Mouse (Mus musculus): ENCODE measurements around the gene Klhl25.
"Not testable (repeated sequence)": the region's sequence is repeated elsewhere in the genome, so short reads cannot be mapped to it uniquely, and the experiment has no call there.

The Klhl25 gene

DNA sequence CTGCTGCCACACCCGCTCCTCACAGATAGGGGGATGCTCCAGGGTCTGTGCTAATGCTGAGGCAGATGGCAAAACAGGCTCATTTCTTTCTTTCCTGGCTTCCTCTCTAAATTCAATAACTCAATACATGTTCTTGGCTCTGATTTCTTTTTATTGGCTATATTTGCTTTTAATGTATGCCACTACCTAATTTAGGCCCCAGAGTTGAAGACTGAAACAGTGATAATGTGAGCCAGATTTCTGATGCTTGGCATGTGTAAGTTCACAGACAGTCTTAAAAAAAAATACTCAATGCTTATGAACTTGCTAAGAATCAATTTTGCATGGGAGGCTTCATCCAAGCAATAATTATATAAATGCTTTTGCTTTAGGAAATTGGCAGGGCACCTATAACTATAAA is 2.2 kb upstream of the Klhl25 start:
- DNase-seq (ENCODE audit: low spot score): no peak

DNA sequence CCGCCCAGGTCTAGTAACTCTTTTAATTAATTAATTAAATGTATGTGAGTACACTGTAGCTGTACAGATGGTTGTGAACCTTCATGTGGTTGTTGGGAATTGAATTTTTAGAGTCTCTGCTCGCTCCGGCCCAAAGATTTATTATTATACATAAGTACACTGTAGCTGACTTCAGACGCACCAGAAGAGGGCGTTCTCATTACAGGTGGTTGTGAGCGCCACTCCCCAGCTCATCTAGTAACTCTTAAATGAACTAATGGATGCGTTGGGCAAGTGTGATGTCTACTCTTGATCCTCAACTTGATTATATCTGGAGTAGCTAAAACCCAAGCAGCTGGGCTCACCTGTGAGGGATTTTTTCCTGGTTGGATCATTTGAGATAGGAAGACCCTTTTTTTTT is 1.2 kb upstream of the Klhl25 start:
- DNase-seq (ENCODE audit: low spot score): no peak

DNA sequence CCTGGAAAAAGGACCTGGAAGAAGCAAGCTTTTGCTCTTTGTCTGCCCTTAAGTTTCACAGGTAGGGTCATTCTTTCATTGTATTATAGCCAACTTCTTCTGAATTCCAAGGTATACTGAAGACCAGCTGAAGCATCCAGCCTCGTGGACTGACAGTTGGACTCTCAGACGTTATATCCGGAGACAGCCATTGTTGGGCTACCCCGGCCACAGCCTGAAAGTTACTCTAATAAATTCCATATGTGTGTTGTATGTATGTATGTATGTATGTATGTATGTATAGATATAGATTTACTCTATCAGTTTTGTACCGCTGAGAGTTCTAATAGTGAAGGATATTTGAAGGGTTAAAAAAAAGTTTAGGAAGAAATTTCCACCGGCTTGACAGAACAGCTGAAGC is 621 bp upstream of the Klhl25 start:
- no peak for DNase-seq (ENCODE audit: low spot score)

DNA sequence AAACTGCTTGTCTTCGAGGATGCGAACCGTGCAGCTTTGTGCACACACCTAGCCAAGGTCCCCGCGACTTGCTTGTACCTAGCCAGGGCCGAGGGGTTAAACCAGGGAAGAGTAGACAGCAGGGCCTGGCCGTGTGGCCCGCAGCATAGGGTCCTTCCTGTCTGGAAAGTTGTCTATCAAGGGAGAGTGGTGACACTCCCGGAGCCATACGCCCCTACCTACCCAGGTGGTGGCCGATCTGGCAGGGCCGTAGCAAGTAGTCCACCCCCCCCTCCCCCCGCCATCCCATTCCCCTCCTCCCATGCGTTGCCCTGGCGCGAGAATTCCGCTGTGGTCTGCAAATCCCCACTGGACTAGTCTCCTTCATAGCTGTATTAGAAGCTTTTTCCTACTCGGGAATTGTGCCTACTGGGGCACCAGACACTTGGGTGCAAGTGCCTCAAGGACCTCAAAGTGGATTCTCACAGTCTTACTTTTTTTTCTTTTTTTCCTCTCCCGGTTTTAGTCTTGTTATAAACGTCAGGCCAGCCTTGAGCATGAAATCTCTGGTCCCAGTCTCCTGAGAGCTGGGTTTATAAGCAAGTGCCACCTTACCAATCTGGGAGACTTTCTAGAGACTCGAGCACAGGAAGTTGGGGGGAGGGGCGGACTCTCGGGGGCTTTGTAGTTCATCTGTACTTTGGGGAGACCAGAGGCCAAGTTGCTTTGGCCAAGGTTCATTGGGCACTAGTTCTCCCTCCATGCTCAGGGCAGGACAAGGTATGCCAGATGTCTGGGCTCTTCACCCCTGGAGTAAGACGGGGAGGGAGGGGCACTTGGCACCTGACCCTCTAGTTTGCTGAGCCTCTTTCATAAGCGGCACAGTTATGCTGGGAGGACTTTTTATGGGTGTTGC is 913 bp downstream of the Klhl25 start:
- DNase-seq (ENCODE audit: low spot score): no peak

DNA sequence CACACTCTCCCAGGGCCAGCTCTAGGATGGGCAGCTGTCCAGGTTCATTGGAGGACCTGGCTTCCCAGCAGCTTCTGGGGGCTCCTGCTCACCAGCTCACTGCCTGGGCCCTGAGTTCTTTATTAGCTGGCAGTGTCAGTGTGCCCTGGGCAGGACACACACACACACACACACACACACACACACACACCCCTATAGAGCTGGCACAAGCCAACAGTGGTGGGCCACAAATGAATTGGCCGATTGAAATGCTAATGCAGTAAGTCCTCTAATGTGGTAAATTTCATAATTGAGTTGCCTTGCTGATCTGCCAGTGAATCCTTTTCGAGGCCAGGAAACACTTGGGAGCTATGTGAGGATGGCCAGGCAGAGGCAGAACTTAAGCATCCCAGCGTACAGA is 2.3 kb downstream of the Klhl25 start:
- DNase-seq (ENCODE audit: low spot score): not testable (repeated sequence)

DNA sequence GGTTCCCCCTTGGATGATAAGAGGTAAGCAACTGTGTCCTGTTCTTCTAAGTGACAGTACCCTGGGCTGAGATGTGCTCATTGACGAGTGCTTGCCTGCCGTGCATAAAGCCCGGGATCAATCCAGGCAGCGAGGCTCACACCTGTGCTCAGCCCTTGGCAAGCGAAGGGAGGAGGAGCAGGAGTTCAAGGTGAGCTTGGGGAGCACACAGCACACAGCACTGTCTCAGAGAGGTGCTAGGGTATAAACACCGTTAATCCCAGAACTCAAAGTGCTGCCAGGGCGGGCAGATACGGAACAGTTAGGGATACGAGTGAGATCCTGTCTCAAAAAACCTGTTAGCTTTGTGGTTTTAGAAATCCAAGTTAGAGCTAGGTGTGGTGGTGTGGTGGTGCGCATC is 3.2 kb downstream of the Klhl25 start:
- DNase-seq (ENCODE audit: low spot score): no peak

DNA sequence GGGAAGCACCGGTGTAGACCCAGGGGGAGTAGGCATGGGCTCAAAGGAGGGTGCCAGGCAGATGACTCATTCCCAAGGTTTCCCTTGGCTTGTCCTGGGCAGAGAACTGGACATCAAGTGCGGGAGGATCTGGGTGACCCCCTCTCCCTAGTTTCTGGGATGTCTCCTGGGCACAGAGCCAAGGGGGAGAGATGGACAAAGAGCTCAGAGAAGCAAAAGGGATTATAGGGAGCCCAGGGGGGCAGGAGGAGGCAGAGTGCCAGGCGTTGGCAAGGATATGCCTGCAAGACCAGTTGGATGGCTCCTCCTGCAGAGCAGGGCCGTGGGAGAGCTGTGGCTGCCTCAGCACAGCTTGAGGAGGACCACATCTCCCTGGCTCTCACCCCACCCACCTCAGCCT is 4.3 kb downstream of the Klhl25 start:
- peak; percentile 36 for DNase-seq (ENCODE audit: low spot score)

DNA sequence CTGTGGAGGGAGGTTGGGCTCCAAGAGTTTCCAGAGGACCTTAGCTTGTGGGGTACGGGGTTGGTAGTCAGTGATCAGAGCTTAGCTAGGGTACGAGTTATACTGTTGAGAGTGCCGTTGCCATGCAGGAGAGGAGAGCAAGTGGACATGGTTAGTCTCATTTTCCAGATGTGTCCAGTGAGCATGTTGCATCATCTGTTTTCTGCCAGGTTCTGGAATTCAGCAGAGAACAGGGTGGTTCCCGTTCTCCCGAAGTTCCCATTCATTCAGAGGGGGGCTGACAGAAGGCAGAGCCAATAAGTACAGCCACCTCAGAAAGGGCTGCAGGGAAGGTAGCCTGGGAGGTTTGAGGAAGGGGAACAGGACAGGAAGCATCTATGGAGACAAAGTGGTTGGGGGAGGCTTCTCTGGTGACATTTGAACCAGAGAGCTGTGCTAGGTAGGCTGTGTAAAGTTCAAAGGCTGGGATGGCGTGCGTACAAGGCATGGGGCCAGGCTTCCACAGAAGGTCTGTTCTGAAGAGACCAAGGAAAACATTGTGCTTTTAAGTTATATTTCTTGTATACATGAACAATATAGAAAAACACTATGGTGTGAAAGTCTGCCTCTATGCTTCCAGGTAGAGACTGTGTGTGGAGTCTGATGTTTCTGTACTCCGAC is 5.2 kb downstream of the Klhl25 start:
- no peak for DNase-seq (ENCODE audit: low spot score)

DNA sequence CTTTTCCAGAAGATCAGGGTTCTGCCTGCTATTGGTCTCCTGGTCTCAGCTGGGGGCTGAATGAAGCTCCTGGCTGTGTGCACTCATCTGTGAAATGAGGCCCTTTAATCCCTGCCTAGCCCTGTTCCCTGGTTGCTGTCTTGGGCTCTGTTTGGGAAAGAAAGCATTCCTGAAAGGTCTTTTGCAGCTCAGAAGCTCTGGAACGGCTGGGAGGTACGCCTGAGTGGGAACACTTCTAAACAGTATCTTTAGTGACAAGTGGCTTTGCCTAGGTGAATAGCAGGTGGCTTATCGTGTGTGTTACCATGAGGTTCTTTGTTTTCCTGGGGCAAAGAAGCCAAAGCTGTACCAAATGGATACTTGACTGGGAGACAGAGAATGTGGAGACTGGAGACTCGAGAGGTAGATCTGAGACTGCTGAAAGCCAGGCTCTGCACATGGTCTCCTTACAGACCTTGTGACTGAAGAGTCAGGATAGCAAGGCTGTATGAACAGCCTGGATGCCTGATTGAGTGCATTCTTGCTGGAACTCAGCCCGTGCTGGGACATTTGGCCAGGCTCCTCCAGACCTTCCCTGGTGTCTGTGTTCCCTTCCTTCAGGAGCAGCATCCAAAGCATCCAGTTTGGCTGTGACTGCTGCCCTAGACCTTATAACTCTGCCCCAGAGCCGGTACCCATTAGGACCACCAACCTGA is 6.3 kb downstream of the Klhl25 start:
- no peak for DNase-seq (ENCODE audit: low spot score)

DNA sequence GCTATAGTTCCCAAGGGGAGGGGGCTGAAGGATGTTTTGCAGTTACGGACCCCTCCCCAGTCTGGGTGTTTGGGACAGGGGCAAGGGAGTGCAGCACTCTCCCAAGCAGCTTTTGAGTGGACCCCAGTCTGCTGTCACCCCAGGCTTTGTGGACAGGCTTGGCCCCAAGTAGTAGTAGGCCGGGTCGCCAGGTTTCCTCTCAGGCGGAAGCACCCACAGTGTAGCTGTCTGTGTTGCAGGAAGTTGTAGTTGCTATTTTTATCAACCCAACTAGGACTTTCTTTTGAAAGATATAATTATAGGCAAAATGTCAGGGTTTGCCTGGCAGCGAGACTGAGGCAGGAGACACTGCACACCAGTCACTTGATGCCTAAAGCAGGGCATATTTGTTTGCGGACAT is 6.9 kb downstream of the Klhl25 start:
- no peak for DNase-seq (ENCODE audit: low spot score)

DNA sequence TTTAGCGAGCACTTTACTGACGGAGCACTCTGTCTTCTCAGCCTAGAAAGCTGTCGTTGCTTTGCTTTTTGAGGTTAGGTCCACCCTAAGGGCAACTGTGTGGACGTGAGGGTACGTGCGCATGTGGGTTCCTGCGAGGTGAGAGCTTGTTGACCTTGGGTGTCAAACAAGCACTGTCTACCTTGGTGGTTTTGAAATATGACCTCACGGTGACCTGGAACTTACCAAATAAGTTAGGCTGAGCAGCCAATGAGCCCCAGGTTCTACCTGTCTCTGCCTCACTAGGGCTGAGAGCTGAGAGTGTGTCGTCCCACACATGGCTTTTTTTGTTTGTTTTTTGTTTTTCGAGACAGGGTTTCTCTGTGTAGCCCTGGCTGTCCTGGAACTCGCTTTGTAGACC is 8.1 kb downstream of the Klhl25 start:
- DNase-seq (ENCODE audit: low spot score): no peak

DNA sequence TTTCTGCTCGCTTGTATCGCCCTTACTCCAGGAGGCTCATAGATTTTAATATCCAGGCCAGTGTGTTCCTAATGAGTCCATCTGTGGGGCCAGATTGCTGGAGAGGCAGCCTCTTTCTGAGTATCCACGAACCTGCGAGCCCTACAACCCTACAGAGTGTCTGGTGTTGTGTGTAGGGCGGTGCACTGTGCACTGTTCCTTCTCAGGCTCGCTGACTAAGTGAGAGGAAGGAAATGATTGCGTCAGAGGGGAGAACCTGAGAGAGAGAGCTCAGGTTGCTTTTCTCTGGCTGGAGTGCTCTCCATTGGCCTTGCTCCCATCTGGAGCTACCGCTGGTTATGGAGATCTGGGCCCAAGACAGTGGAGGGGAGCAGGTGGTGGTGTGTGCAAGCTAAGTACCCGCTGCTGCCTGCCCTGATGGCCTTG is 11.7 kb downstream of the Klhl25 start:
- DNase-seq (ENCODE audit: low spot score): no peak

DNA sequence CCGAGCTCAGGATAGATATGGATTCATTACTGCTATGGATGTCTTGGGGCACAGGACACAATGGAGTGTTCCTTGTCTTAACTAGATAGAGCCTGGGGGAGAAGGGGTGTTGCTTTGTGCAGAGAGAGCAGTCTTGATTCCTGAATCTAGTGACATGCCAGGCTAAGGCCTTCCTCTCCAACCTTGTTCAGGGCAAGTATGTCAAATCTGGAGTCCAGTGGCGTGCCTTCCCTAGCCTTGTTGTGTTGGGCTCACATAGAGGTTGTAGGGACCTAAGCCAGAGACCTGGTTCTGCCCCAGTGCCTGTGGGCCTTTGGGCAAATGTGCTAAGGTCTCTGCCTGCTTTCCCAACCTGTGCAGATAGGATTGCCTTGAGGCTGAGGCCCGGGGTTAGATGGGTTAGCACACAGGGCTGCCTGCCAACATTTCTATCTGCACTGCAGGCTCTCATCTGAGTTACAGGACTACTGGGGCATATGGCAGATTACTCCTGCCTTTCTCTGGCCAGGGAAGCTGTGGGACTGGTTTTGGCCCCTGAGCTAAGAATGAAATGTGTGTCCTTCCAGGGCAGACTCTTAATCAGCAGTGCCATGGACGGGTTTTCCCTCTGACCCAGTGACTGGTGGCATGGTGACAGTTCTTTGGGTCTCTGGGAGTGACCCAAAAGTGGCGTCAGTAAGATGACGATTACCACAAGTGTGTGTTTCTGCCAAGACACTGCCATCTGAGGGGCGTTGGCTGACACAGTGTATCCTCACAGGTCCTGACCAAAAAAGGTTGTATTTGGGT is 13.7 kb downstream of the Klhl25 start:
- not testable (repeated sequence) for DNase-seq (ENCODE audit: low spot score)

DNA sequence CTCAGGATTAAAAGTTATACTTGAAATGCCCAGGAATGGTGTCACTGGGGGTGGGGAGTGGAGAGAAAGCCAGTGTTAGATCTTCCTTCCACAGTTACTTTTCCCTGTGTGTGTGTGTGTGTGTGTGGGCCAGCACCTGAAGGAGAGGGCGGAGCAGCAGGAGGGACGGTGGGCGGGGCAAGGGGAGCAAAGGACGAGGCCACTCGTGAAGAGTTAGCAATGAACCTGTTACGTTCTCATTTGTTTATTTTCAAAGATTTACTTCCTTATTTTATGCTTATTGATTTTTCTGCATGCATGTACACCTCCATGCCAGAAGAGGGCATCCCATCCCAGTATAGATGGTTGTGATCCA is 14.3 kb downstream of the Klhl25 start:
- DNase-seq (ENCODE audit: low spot score): not testable (repeated sequence)

DNA sequence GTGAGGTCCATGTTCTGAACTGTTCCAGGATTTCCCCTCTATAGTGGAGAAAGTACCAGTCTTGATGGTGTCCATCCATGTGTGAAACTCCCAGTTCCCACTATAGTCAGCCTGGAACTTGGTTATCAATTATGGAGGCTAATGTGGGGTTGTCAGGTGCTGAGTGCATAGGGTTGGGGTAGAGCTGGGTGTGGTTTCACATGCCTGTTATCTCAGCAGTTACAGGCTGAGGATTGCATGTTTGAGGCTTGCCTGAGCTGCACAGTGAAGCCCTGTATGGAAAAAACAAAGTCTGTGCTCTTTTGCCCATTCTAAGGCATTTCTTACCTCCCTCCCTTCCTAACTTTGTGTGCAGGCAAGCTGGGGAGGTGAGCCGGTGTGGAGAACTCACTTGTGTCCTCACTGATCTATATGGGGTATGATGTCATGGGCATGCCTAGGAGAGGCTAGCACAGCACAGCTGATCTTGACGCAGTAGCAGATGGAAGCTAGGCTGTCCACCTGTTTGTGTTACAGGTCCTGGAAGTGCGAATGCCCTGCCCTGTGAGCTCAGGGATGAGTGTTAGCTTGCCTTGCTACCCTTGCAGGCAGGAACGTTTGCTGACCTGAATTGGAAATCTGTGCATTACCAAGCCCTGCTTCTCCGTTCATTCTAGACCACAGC is 15.3 kb downstream of the Klhl25 start:
- not testable (repeated sequence) for DNase-seq (ENCODE audit: low spot score)

DNA sequence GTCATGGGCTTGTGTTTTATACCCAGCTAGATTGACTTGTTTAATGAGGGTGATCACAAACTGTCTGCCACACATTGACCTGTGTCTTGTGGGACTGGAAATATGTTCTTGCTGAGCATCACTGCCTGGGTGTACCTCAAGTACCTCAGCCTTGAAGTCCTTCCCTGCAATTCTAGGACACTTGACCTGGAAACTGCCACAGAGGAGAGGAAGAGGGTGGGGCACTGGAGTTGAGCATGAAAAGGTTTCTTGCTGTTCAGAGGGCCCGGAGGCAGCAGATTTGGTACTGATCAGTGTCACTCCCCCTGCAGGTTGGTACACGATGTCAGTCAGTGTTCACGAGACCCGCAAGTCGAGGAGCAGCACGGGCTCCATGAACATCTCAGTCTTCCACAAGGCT is 16.9 kb downstream of the Klhl25 start:
- DNase-seq (ENCODE audit: low spot score): no peak

DNA sequence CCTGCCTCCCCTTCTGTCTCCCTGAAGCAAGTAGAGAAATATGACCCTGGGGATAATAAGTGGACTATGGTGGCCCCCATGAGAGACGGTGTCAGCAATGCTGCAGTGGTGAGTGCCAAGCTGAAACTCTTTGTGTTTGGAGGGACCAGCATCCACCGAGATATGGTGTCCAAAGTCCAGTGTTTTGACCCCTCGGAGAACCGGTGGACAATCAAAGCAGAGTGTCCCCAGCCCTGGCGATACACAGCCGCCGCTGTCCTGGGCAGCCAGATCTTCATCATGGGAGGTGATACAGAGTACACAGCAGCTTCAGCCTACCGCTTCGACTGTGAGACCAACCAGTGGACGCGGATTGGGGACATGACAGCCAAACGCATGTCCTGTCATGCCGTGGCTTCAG is 18.4 kb downstream of the Klhl25 start:
- DNase-seq (ENCODE audit: low spot score): no peak

DNA sequence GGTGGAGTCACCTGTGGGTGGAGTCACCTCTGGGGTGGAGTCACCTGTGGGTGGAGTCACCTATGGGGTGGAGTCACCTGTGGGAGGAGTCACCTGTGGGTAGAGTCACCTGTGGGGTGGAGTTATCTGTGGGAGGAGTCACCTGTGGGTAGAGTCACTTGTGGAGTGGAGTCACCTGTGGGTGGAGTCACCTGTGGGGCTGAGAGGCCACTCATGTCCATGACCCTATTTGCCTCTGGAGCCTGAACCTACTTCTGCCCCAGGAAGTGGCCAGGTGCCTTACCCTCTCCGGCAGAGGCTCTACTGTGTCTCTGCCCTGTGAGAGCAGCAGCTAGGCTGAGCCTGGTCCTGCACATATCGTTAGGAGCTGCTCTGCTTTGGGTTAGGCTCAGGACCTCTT is 20.6 kb downstream of the Klhl25 start:
- no peak for DNase-seq (ENCODE audit: low spot score)

DNA sequence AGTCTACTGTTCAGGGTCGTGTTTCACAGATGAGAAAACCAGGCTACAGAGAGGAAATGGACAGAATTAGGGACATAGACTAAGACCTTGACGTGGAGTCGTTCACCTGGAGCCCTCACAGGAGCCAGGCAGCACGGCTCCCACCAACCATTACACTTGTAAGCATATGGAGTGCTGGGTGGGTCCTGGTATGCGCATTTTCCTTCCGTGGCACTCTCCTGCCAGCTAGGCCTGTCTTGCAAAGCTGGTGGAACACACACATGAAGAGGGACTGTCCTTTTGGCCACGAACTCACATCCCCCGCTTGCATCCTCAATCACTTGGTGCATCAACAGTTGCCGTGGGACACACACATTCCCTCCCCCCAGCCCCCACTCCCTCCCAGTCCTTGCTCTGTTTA is 22.4 kb downstream of the Klhl25 start:
- no peak for DNase-seq (ENCODE audit: low spot score)

DNA sequence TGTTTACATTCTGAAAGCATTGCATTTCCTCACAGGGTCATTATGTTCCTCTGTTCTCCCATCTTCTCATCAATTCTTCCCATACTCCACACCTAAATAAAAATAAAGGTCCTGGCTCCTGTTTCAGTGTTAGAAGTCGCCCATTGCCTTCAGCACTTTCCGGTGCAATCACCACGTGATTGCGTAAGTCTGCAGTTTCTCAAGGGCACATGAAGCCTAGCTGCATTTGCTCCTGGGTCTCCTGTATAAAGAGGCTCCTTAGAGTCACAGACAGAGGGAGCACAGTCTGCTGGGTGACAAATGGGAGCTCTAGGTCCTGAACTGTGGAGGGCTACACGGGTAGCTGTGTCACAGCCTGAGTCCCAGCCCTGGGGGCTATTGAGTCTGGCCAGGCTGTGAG is 24.1 kb downstream of the Klhl25 start:
- DNase-seq (ENCODE audit: low spot score): no peak

DNA sequence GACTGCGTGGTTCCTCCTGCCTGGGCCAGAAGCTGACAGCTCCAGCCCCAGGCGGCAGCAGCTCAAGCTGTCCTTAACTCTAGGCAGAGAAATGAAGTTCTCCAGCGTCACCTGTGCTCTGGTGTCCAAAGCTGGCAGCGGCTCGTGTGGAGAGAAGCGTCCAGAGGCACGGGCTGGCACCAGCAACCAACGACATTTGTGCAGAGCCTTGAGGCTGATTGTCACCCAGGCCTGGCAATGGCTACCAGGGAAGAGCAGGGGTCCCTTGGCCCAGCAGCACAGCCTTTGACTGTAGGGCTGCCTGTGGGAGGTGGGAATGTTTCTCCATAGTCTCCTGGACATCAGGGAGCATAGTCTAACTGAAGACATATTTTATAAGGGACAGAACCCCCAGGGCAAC is 24.6 kb downstream of the Klhl25 start:
- DNase-seq (ENCODE audit: low spot score): no peak

DNA sequence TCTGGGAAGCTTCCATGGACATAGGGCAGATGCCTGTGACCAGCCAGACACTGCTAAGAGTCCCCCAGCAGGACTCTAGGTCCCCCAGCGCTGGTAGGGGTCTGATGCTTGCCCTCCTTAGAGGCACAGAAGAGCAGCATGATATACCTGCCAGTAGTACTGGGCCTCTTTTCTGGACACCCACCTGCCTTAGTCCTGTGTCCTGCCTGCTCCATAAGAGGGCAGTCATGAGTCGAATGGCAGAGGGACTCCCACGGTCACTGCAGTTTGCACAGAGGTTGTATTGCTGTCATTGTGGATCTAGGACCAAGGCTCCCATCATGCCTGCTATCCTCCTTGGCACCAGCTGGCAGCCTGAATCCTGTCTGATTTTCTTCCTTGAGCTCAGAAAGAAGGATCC is 25.1 kb downstream of the Klhl25 start:
- no peak for DNase-seq (ENCODE audit: low spot score)
